Mouse (Mus musculus) stomach, embryonic 14.5 days (tissue): ENCODE measurements at regions not wholly inside any gene's neighbourhood (a gene's known extent, or its start where the extent isn't known, plus 50 kb on each side); places are given as distances from the start of the nearest gene placed in this dataset.

Source experiments
- ATAC-seq: fragments of 200-750 bp; cut with Nextera tagmentation; 2 replicates; pipeline ENCODE4 v1.8.0; 2017; ENCODE audit warnings: low read depth, moderate TSS enrichment; ENCODE audit not compliant: insufficient number of reproducible peaks, insufficient read depth, low FRiP score
- H3K27ac ChIP-seq: fragments of 300-500 bp; sonication (generic); 2 replicates; pipeline ENCODE4 v1.5.1; 2014; ENCODE audit warnings: mild to moderate bottlenecking, low read length, moderate library complexity, mixed read lengths
- H3K27me3 ChIP-seq: fragments of 300-500 bp; sonication (generic); 2 replicates; pipeline ENCODE4 v1.6.1; 2014; ENCODE audit warnings: low read length, control low read depth, mixed read lengths; ENCODE audit not compliant: control insufficient read depth, insufficient read depth
- H3K36me3 ChIP-seq: fragments of 300-500 bp; sonication (generic); 2 replicates; pipeline ENCODE4 v1.6.1; 2014; ENCODE audit warnings: mild to moderate bottlenecking, control low read depth, low read length, moderate library complexity, mixed read lengths; ENCODE audit not compliant: control insufficient read depth, insufficient read depth
- H3K4me1 ChIP-seq: fragments of 300-500 bp; sonication (generic); 2 replicates; pipeline ENCODE4 v1.6.1; 2014; ENCODE audit warnings: low read length, control low read depth, mixed read lengths; ENCODE audit not compliant: control insufficient read depth, insufficient read depth
- H3K4me2 ChIP-seq: fragments of 300-500 bp; sonication (generic); replicated peaks from 2 replicates; pipeline ENCODE4 v1.6.1; 2014; ENCODE audit warnings: low read depth, low read length, control low read depth
- H3K4me3 ChIP-seq: fragments of 300-500 bp; sonication (generic); 2 replicates; pipeline ENCODE4 v1.5.1; 2014; ENCODE audit warnings: low read depth, low read length, control low read depth
- H3K9ac ChIP-seq: fragments of 300-500 bp; sonication (generic); replicated peaks from 2 replicates; pipeline ENCODE4 v1.6.1; 2014; ENCODE audit warnings: low read depth, mild to moderate bottlenecking, control low read depth, low read length, moderate library complexity, mixed read lengths
- H3K9me3 ChIP-seq: fragments of 300-500 bp; sonication (generic); 2 replicates; pipeline ENCODE4 v1.6.1; 2016; ENCODE audit warnings: low read depth, low read length, control low read depth; ENCODE audit not compliant: control insufficient read depth
- WGBS: fragments of 180-500 bp; shearing (Covaris S2); extraction: QIAGEN DNeasy Blood & Tissue Kit; methylation state at CpG from one replicate; pipeline ENCODE4 v1.1.7; 2014; 5-methylcytosine and 5-hydroxymethylcytosine counted together

- no peaks in the 10 kb centered on the region for H3K27me3 ChIP-seq
- no peaks in the 10 kb centered on the region for H3K4me1 ChIP-seq
- no peak overlapping the region for H3K4me2 ChIP-seq
- H3K9ac ChIP-seq = no peak overlapping the region
- no peaks in the 10 kb centered on the region for H3K36me3 ChIP-seq
- ATAC-seq = no peak
- WGBS = 49% methylated on average over 5 of the region's 5 CpGs
- H3K27ac ChIP-seq = no peak overlapping the region
- H3K9me3 ChIP-seq = no peaks in the 10 kb centered on the region
- H3K4me3 ChIP-seq = no peak overlapping the region
Observed at GRCm38 (mm10) chr5:47446305-47447028, 536.5 kb upstream of the Slit2 start.

DNA sequence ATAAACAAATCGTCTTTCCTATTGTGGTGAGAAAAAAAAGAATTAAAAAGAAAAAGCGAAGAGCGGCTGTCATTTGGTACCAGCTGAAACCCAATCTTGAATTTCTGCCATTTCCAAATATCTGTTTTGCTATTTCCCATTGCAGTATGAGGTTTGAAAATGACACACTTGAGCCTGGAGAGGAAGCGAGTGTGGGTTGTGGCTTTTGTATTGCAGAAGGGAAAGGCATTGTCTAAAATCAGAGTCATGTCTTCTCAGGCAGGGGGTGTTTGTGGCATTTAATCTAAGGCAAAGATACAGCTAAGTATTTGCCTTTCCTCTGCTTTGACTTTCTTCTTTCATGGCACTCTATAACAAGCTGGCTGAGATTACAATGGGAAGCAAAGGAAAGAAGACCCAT lies 518.1 kb upstream of the Slit2 start:
- Histone ChIP-seq H3K36me3 (no peaks in the 10 kb centered on the region), H3K4me3 (no peak overlapping the region), H3K9ac (no peak overlapping the region), H3K27me3 (no peaks in the 10 kb centered on the region), H3K4me1 (no peaks in the 10 kb centered on the region), H3K9me3 (no peaks in the 10 kb centered on the region), H3K27ac (no peak overlapping the region), H3K4me2 (no peak overlapping the region)
- 91% methylated on average over 4 of the region's 4 CpGs for WGBS
- no peak for ATAC-seq

DNA sequence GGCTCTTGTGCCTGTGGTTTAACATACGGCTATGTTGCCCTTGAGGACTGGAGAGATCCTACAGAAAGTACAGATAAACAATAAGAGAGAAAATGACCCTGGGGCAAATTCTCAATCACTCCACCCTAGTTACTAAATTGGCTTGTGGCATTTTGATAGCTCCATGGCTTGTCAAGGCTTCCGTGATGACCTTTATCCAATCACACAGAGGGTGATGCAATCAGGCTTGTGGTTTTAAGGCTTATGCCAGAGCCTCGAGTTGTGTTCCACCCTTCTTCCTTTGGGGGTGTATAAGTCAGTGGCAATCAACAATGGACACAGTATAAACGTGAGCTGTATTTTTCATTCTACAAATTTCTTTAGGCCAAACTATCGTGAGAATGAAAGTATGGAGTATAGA lies 513.5 kb upstream of the Slit2 start:
- H3K36me3 ChIP-seq = no peaks in the 10 kb centered on the region
- 72% methylated on average over 5 of the region's 5 CpGs for WGBS
- ATAC-seq = no peak

GRCm38 (mm10) chr5:47472027-47472825 lies 510.7 kb upstream of the Slit2 start:
- no peaks in the 10 kb centered on the region for H3K4me1 ChIP-seq
- H3K9ac ChIP-seq = no peak overlapping the region
- H3K36me3 ChIP-seq = no peaks in the 10 kb centered on the region
- H3K4me3 ChIP-seq = no peak overlapping the region
- WGBS = 60% methylated on average over 7 of the region's 7 CpGs
- H3K27me3 ChIP-seq = no peaks in the 10 kb centered on the region
- no peak overlapping the region for H3K4me2 ChIP-seq
- ATAC-seq = no peak
- H3K9me3 ChIP-seq = no peaks in the 10 kb centered on the region
- no peak overlapping the region for H3K27ac ChIP-seq

More for the DNA sequence above, 513.5 kb upstream of the Slit2 start:
- H3K27me3 ChIP-seq = no peaks in the 10 kb centered on the region
- no peaks in the 10 kb centered on the region for H3K9me3 ChIP-seq
- no peak overlapping the region for H3K4me3 ChIP-seq
- H3K4me1 ChIP-seq = no peaks in the 10 kb centered on the region
- no peak overlapping the region for H3K27ac ChIP-seq
- H3K4me2 ChIP-seq = no peak overlapping the region
- H3K9ac ChIP-seq = no peak overlapping the region

DNA sequence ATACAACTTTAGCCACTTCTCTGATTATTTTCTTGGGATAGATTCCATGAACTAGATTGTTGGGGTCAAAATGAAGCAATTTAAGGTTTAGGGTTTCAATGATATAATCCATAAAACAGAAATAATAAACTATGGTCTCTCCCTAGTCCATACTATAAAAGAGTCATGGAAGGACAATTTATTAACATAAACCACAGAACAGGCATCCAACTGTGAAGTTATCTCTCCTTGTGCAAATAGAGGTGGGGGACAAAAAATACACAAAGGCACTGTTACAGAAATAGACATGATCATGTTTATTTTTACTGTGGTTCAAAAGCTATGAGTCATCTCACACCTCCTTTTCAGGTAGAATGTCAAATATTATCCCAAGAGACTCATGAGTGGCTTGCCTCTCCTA lies 503.0 kb upstream of the Slit2 start:
- Histone ChIP-seq H3K27ac (no peak overlapping the region), H3K36me3 (no peaks in the 10 kb centered on the region), H3K27me3 (no peaks in the 10 kb centered on the region), H3K4me2 (no peak overlapping the region), H3K4me1 (no peaks in the 10 kb centered on the region), H3K9ac (no peak overlapping the region), H3K4me3 (no peak overlapping the region), H3K9me3 (no peaks in the 10 kb centered on the region)
- ATAC-seq = 0 out of 2 replicates have a peak, but pooled peaks have one; percentile 42

DNA sequence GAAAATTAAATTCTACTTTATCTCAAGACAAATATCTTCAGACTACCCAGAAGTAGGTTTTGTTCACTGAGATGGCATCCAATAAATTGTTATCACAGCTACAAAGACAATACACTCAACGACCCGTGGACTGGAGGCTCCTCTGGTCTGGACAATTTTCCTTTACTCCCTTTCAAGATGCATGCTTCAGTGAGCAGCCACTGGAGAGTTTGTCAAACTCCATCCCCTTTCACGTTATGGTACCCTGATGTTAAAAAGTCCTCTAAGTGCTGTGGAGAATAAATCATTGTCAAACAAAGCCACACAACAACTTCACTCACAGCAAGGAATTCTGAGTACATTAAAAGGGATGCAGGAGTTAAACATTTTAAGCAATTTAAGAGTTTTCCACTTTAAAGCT lies 486.7 kb upstream of the Slit2 start:
- H3K9me3 ChIP-seq = no peaks in the 10 kb centered on the region
- H3K36me3 ChIP-seq = no peaks in the 10 kb centered on the region
- no peak overlapping the region for H3K27ac ChIP-seq
- ATAC-seq = no peak
- H3K4me1 ChIP-seq = no peaks in the 10 kb centered on the region
- no peaks in the 10 kb centered on the region for H3K27me3 ChIP-seq
- H3K4me2 ChIP-seq = no peak overlapping the region
- H3K9ac ChIP-seq = no peak overlapping the region
- WGBS = 29% methylated on average over 3 of the region's 3 CpGs
- no peak overlapping the region for H3K4me3 ChIP-seq

- Histone ChIP-seq H3K27me3 (no peaks in the 10 kb centered on the region), H3K4me2 (no peak overlapping the region), H3K4me1 (no peaks in the 10 kb centered on the region), H3K9me3 (no peaks in the 10 kb centered on the region), H3K4me3 (no peak overlapping the region), H3K9ac (no peak overlapping the region), H3K36me3 (no peaks in the 10 kb centered on the region), H3K27ac (no peak overlapping the region)
- 78% methylated on average over 4 of the region's 4 CpGs for WGBS
- ATAC-seq = no peak
Observed at GRCm38 (mm10) chr5:47502764-47503416, 480.0 kb upstream of the Slit2 start.

DNA sequence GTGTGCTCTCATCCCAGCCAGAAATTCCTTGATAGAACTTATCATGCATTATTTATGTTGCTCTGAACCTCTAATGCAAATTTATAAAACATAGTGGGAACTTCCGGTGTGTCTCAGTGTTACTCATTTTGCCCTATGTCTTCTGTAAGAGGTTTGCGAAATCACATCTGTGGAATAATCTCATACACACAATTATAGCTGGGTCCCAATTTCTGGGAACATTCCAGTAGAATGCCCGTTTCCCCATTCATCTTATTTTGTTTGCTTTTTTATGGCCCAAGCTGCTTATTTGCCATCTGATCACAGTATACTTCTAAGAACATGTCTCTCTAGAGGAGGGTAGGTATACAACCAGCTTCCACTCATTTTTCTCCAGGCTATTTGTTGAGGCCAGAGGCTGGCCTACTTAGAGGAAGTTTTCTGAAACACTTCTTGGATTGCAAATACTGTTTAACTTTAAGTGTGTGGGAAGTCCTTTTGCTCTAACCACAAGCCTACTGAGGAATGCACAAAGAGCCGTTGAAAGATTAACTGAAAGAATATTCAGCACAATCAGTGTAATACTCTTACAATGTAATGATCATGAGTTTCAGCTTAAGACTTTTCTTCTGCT lies 474.1 kb upstream of the Slit2 start:
- ATAC-seq = no peak
- 72% methylated on average over 4 of the region's 4 CpGs for WGBS
- H3K36me3 ChIP-seq = no peaks in the 10 kb centered on the region
- H3K4me2 ChIP-seq = no peak overlapping the region
- no peak overlapping the region for H3K9ac ChIP-seq
- H3K9me3 ChIP-seq = no peaks in the 10 kb centered on the region
- no peak overlapping the region for H3K27ac ChIP-seq
- H3K4me3 ChIP-seq = no peak overlapping the region
- H3K27me3 ChIP-seq = no peaks in the 10 kb centered on the region
- H3K4me1 ChIP-seq = no peaks in the 10 kb centered on the region
